Mouse (Mus musculus): ENCODE data around the gene Gid8. TPM values are rescaled to one million over a fixed set of nuclear protein-coding genes. Genes with fewer than 3 reads are reported as not detected.

The Gid8 gene
- total RNA-seq (2023; ENCODE audit: inconsistent age): 44.6 to 54.8 TPM (median 51.4 TPM) in 4 replicates

DNA sequence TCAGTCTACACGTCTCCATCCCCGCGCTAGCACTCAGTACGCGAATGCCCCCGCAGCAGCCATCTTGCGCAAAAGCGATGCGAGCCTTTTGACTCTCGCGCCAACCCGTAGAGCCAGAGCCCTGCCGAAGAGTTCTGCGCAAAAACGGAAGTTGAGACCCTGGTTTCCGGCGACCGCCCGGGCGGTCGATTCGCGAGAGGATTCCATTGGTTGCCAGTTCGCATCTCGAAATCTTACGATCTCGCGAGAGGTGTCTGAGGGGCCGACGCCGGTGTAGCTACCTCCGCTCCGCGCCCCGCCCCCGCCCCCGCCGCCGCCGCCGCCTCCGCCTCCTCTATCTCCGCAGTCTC is at the start of gene Gid8, which contains the start of gene Dido1:
TSS of gene Gid8 (plus strand) at position 195 of the 350 bp plus-strand sequence.
TSS of gene Dido1 (minus strand) at position 77 of the 350 bp plus-strand sequence.

DNA sequence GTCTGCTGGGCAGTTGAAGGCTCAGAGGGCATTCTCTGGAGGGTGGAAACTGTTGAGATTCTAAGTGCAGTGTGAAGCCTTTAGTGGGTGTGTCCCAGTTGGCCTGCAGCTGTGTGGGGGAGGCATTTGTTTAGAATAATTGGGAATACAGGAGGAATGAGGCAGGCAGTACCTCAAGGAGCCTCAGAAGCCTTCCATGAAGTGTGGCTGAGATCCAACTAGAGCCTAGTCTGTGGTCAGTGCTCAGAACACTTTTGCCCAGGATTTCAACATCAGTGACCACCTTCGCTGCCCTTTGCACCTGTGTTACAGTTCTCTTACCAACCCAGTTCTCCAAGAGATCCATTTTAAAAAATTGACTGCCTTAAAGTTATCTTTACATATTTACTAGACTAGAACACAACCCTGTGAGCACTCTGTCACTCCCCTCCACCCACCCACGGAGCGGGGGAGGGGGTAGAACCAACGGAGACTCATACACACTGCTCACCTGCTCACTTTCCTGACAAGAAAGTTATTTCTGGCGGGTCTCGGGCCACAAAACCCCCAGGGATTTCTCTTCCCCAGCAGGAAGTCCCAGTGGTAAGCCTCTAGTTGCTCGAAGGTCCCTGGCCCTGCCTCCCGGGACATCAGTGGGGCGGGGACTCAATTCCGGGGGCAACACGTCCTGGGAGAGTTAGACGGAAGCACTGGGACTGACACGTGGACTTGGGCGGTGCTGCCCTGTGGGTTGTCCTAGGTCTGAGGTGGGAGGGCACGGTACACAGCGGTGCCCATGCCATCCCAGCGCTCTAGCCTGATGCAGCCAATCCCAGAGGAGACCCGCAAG is 14.9 kb downstream of the Gid8 start, which contains the start of gene Slc17a9:
TSS of gene Slc17a9 (plus strand) at position 679 of the 829 bp plus-strand sequence.

Other genes with a start within 250 kb of the Gid8 start
- gene Ntsr1, start 210.1 kb upstream of the Gid8 start, total RNA-seq (2023; ENCODE audit: inconsistent age): not detected in 4 replicates
- 50.9 to 60.1 TPM (median 55.3 TPM) in 4 replicates for gene Mrgbp, start 128.8 kb upstream of the Gid8 start, total RNA-seq (2023; ENCODE audit: inconsistent age)
- gene Ogfr, start 120.9 kb upstream of the Gid8 start, total RNA-seq (2023; ENCODE audit: inconsistent age): 93.1 to 113 TPM (median 102 TPM) in 4 replicates
- 1.1 to 2.8 TPM (median 2.0 TPM) in 4 replicates for gene Col9a3, start 112.3 kb upstream of the Gid8 start, total RNA-seq (2023; ENCODE audit: inconsistent age)
- gene Tcfl5, start 67.4 kb upstream of the Gid8 start, total RNA-seq (2023; ENCODE audit: inconsistent age): 0.35 to 0.36 TPM in 2 of 4 replicates, not detected in the others
- gene Dido1, start 118 bp upstream of the Gid8 start, total RNA-seq (2023; ENCODE audit: inconsistent age): 86.3 to 94.9 TPM (median 91.0 TPM) in 4 replicates
- gene Slc17a9, start 15.1 kb downstream of the Gid8 start, total RNA-seq (2023; ENCODE audit: inconsistent age): 20.1 to 29.1 TPM (median 25.3 TPM) in 4 replicates
- gene Bhlhe23, start 66.8 kb downstream of the Gid8 start, total RNA-seq (2023; ENCODE audit: inconsistent age): not detected in 4 replicates
- gene Ythdf1, start 210.8 kb downstream of the Gid8 start, total RNA-seq (2023; ENCODE audit: inconsistent age): 84.3 to 94.2 TPM (median 88.3 TPM) in 4 replicates
- gene Birc7, start 218.9 kb downstream of the Gid8 start, total RNA-seq (2023; ENCODE audit: inconsistent age): not detected in 4 replicates
- not detected in 4 replicates for gene Nkain4, start 244.6 kb downstream of the Gid8 start, total RNA-seq (2023; ENCODE audit: inconsistent age)

All from B cell, adult (primary cell).